Mouse (Mus musculus): ENCODE results near the gene Kdm2b. TPM values are rescaled to one million over a fixed set of nuclear protein-coding genes. Genes with fewer than 3 reads are reported as not detected.
A peak's percentile ranks its signal among the peaks of the same experiment; 100 is the strongest.

Kdm2b gene
- total RNA-seq, 1 experiment, result 68.6 TPM

DNA sequence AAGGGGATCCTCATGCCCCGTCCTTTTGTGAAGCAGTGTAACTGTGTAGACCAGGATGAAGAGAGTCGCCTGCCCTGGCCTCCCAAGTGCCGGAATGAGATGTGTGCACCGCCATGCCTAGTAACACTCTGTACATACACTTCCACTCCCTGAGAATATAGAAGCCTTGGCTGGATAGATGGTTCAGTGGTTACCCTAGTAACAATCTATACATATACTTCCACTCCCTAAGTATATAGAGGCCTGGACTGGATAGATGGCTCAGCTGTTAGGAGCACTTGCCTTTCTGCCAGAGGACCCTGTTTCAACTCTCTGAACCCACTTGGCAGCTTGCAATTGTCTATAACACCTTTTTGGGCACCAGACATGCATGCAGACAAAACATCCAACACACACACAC is 45.5 kb upstream of the Kdm2b start:
- Histone ChIP-seq H3K27ac (ENCODE audit: insufficient read depth, low read depth, low read length, poor library complexity, severe bottlenecking) (peak overlapping the region; percentile 25; the same call in 1 of the 2 replicates), H3K4me3 (ENCODE audit: insufficient read depth in 1 of 2, low read depth in 1 of 2, low read length in 2 of 2, poor library complexity in 1 of 2, severe bottlenecking in 1 of 2) (no peak overlapping the region), H3K9ac (ENCODE audit: insufficient read depth, low read depth, low read length, poor library complexity, severe bottlenecking) (no peak overlapping the region; the same call in 1 of the 2 replicates), H3K9me3 (ENCODE audit: control insufficient read depth, insufficient read depth, low read depth, low read length) (no peaks in the 10 kb centered on the region), H3K4me1 (ENCODE audit: control insufficient read depth in 2 of 2, insufficient read depth in 2 of 2, low read length in 2 of 2, poor library complexity in 1 of 2) (peaks cover 11 to 33% of the 10 kb centered on the region in 2 experiments), H3K36me3 (ENCODE audit: control insufficient read depth, insufficient read depth, low read length, poor library complexity, severe bottlenecking) (no peaks in the 10 kb centered on the region)
- in situ Hi-C loops (cut with MboI; ENCODE audit: low sequenced_read_pairs in 2 of 2, unreplicated experiment in 2 of 2), result no loop called here
- TF ChIP-seq ZC3H11A (IDR thresholded peaks at IDR 0.05; ENCODE audit: borderline replicate concordance, low read depth, low read length), result no peak
- TF ChIP-seq HCFC1 (IDR thresholded peaks at IDR 0.05; ENCODE audit: borderline replicate concordance, insufficient read depth, low read length), result no peak
- TF ChIP-seq MAFK (IDR thresholded peaks at IDR 0.05; ENCODE audit: insufficient read depth, low read depth, low read length), result no peak
- no peak for TF ChIP-seq CHD2 (IDR thresholded peaks at IDR 0.05; ENCODE audit: low read depth, low read length)
- TF ChIP-seq ZNF384 (IDR thresholded peaks at IDR 0.05; ENCODE audit: low read depth, low read length), result no peak
- DNase-seq (ENCODE audit: low read depth, low spot score), result no peak

DNA sequence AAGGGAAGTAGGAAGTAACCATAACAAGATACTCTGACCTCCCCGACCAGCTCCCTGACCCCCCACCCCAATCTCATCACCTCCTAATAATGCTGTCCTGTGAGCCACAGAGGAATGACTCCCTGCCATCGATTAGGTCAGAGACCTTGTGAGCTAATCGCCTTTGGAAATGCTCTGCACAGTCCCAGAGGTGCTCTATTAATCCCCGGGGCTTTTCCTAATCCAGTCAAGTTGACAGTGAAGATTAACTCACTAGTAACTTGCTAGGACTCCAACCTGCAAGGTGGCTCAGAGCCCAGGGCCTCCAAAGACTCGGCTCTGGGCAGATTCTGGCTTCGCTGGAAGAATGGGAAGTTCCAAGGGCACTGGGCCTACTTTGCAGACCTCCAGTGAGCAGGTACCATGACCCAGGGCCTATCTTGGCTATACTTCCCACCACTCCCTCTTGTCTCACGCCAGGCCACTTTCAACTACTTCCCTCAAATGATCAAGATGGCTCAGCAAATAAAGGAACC is 44.1 kb upstream of the Kdm2b start:
- H3K27ac ChIP-seq (ENCODE audit: insufficient read depth, low read depth, low read length, poor library complexity, severe bottlenecking), result no peak overlapping the region
- no peak for DNase-seq (ENCODE audit: low read depth, low spot score)
- H3K9me3 ChIP-seq (ENCODE audit: control insufficient read depth, insufficient read depth, low read depth, low read length), result no peaks in the 10 kb centered on the region
- H3K4me1 ChIP-seq (ENCODE audit: control insufficient read depth in 2 of 2, insufficient read depth in 2 of 2, low read length in 2 of 2, poor library complexity in 1 of 2), result peaks cover 10 to 38% of the 10 kb centered on the region in 2 experiments
- no peak overlapping the region for H3K4me3 ChIP-seq (ENCODE audit: insufficient read depth in 1 of 2, low read depth in 1 of 2, low read length in 2 of 2, poor library complexity in 1 of 2, severe bottlenecking in 1 of 2)
- TF ChIP-seq ZC3H11A (IDR thresholded peaks at IDR 0.05; ENCODE audit: borderline replicate concordance, low read depth, low read length) (no peak), ZNF384 (IDR thresholded peaks at IDR 0.05; ENCODE audit: low read depth, low read length) (no peak), MAFK (IDR thresholded peaks at IDR 0.05; ENCODE audit: insufficient read depth, low read depth, low read length) (no peak), HCFC1 (IDR thresholded peaks at IDR 0.05; ENCODE audit: borderline replicate concordance, insufficient read depth, low read length) (no peak), CHD2 (IDR thresholded peaks at IDR 0.05; ENCODE audit: low read depth, low read length) (no peak)
- in situ Hi-C loops (cut with MboI; ENCODE audit: low sequenced_read_pairs in 2 of 2, unreplicated experiment in 2 of 2), result no loop called here
- H3K9ac ChIP-seq (ENCODE audit: insufficient read depth, low read depth, low read length, poor library complexity, severe bottlenecking), result no peak overlapping the region
- no peaks in the 10 kb centered on the region for H3K36me3 ChIP-seq (ENCODE audit: control insufficient read depth, insufficient read depth, low read length, poor library complexity, severe bottlenecking)

GRCm38 (mm10) chr5:123031312-123031711 is 41.7 kb upstream of the Kdm2b start:
- in situ Hi-C loops (cut with MboI; ENCODE audit: low sequenced_read_pairs in 2 of 2, unreplicated experiment in 2 of 2), result no loop called here
- no peak overlapping the region for H3K27ac ChIP-seq (ENCODE audit: insufficient read depth, low read depth, low read length, poor library complexity, severe bottlenecking)
- H3K4me3 ChIP-seq (ENCODE audit: insufficient read depth in 1 of 2, low read depth in 1 of 2, low read length in 2 of 2, poor library complexity in 1 of 2, severe bottlenecking in 1 of 2), result no peak overlapping the region
- peak; percentile 5; the same call in 1 of the 2 replicates for TF ChIP-seq ZC3H11A (IDR thresholded peaks at IDR 0.05; ENCODE audit: borderline replicate concordance, low read depth, low read length)
- no peak for TF ChIP-seq ZNF384 (IDR thresholded peaks at IDR 0.05; ENCODE audit: low read depth, low read length)
- DNase-seq (ENCODE audit: low read depth, low spot score), result no peak
- no peaks in the 10 kb centered on the region for H3K9me3 ChIP-seq (ENCODE audit: control insufficient read depth, insufficient read depth, low read depth, low read length)
- no peaks in the 10 kb centered on the region for H3K36me3 ChIP-seq (ENCODE audit: control insufficient read depth, insufficient read depth, low read length, poor library complexity, severe bottlenecking)
- no peak overlapping the region for H3K9ac ChIP-seq (ENCODE audit: insufficient read depth, low read depth, low read length, poor library complexity, severe bottlenecking)
- peaks cover 2 to 34% of the 10 kb centered on the region in 2 experiments; a peak in 3 of 4 replicates for H3K4me1 ChIP-seq (ENCODE audit: control insufficient read depth in 2 of 2, insufficient read depth in 2 of 2, low read length in 2 of 2, poor library complexity in 1 of 2)

- in situ Hi-C loops (cut with MboI; ENCODE audit: low sequenced_read_pairs in 2 of 2, unreplicated experiment in 2 of 2), result no loop called here
- no peak for TF ChIP-seq CHD2 (IDR thresholded peaks at IDR 0.05; ENCODE audit: low read depth, low read length)
- no peaks in the 10 kb centered on the region for H3K9me3 ChIP-seq (ENCODE audit: control insufficient read depth, insufficient read depth, low read depth, low read length)
- no peak overlapping the region for H3K27ac ChIP-seq (ENCODE audit: insufficient read depth, low read depth, low read length, poor library complexity, severe bottlenecking)
- H3K4me1 ChIP-seq (ENCODE audit: control insufficient read depth in 2 of 2, insufficient read depth in 2 of 2, low read length in 2 of 2, poor library complexity in 1 of 2), result peaks cover 0 to 29% of the 10 kb centered on the region in 2 experiments; a peak in 3 of 4 replicates
- peak overlapping the region; percentile 6 to 43; a peak in 2 of 4 replicates for H3K4me3 ChIP-seq (ENCODE audit: insufficient read depth in 1 of 2, low read depth in 1 of 2, low read length in 2 of 2, poor library complexity in 1 of 2, severe bottlenecking in 1 of 2)
- H3K9ac ChIP-seq (ENCODE audit: insufficient read depth, low read depth, low read length, poor library complexity, severe bottlenecking), result peak overlapping the region; percentile 52; the same call in 1 of the 2 replicates
- H3K36me3 ChIP-seq (ENCODE audit: control insufficient read depth, insufficient read depth, low read length, poor library complexity, severe bottlenecking), result no peaks in the 10 kb centered on the region
- DNase-seq (ENCODE audit: low read depth, low spot score), result no peak
Measured at GRCm38 (mm10) chr5:123029729-123030128, 40.1 kb upstream of the Kdm2b start.

DNA sequence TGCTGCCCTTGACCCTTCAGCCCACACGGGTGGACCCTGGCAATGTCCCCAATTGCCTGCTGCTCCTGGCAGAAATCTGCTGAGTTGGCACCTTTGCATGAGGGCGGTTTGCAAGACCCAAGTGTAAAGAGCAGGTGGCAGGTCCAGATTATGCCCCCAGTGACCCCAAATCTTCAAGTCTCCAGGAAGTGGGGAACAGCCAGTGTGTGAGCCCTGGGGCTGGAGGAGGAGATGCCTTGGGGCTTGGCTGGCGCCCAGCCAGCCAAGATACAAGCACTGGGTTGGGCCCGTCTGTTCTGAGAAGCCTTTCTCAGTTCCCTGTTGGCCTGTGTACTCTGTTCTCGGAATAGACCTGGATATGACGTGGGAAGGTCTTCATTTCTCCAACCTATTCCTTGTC is 37.8 kb upstream of the Kdm2b start:
- TF ChIP-seq ZNF384 (IDR thresholded peaks at IDR 0.05; ENCODE audit: low read depth, low read length) (no peak), CHD2 (IDR thresholded peaks at IDR 0.05; ENCODE audit: low read depth, low read length) (no peak), MAFK (IDR thresholded peaks at IDR 0.05; ENCODE audit: insufficient read depth, low read depth, low read length) (peak; percentile 92), HCFC1 (IDR thresholded peaks at IDR 0.05; ENCODE audit: borderline replicate concordance, insufficient read depth, low read length) (no peak), ZC3H11A (IDR thresholded peaks at IDR 0.05; ENCODE audit: borderline replicate concordance, low read depth, low read length) (no peak)
- Histone ChIP-seq H3K36me3 (ENCODE audit: control insufficient read depth, insufficient read depth, low read length, poor library complexity, severe bottlenecking) (no peaks in the 10 kb centered on the region), H3K4me3 (ENCODE audit: insufficient read depth in 1 of 2, low read depth in 1 of 2, low read length in 2 of 2, poor library complexity in 1 of 2, severe bottlenecking in 1 of 2) (no peak overlapping the region), H3K27ac (ENCODE audit: insufficient read depth, low read depth, low read length, poor library complexity, severe bottlenecking) (peak overlapping the region; percentile 29; the same call in 1 of the 2 replicates), H3K4me1 (ENCODE audit: control insufficient read depth in 2 of 2, insufficient read depth in 2 of 2, low read length in 2 of 2, poor library complexity in 1 of 2) (peaks cover 0 to 28% of the 10 kb centered on the region in 2 experiments; a peak in 3 of 4 replicates), H3K9me3 (ENCODE audit: control insufficient read depth, insufficient read depth, low read depth, low read length) (no peaks in the 10 kb centered on the region), H3K9ac (ENCODE audit: insufficient read depth, low read depth, low read length, poor library complexity, severe bottlenecking) (no peak overlapping the region)
- in situ Hi-C loops (cut with MboI; ENCODE audit: low sequenced_read_pairs in 2 of 2, unreplicated experiment in 2 of 2), result no loop called here
- no peak for DNase-seq (ENCODE audit: low read depth, low spot score)
